Mouse (Mus musculus) thymus, adult 2 months (tissue): ENCODE data around the gene Mad1l1. TPM values are rescaled to one million over a fixed set of nuclear protein-coding genes. Genes with fewer than 3 reads are reported as not detected.
A peak's percentile ranks its signal among the peaks of the same experiment; 100 is the strongest.

Experiments
- DNase-seq: peaks from one replicate; pipeline ENCODE4 v3.0.0; 2021
- H3K27ac ChIP-seq: fragments of 200-500 bp; 2 replicates; pipeline ENCODE4 v1.5.1; 2012; ENCODE audit warnings: low read length, control low read depth; ENCODE audit not compliant: control insufficient read depth, insufficient read depth
- H3K27me3 ChIP-seq: fragments of 200-500 bp; 2 replicates; pipeline ENCODE4 v1.6.1; 2012; ENCODE audit warnings: mild to moderate bottlenecking, low read length, moderate library complexity, mixed read lengths; ENCODE audit not compliant: control insufficient read depth, insufficient read depth
- H3K36me3 ChIP-seq: fragments of 200-500 bp; 2 replicates; pipeline ENCODE4 v1.6.1; 2012; ENCODE audit warnings: mild to moderate bottlenecking, low read length, moderate library complexity; ENCODE audit not compliant: control insufficient read depth, insufficient read depth
- H3K4me1 ChIP-seq: fragments of 200-500 bp; replicated peaks from 2 replicates; pipeline ENCODE4 v1.6.1; 2012; ENCODE audit warnings: low read length; ENCODE audit not compliant: control insufficient read depth, insufficient read depth
- H3K4me3 ChIP-seq: fragments of 200-500 bp; 2 replicates; pipeline ENCODE4 v1.5.1; 2012; ENCODE audit warnings: mild to moderate bottlenecking, low read length, control low read depth, moderate library complexity; ENCODE audit not compliant: control insufficient read depth, insufficient read depth
- CTCF ChIP-seq: fragments of 200-500 bp; IDR thresholded peaks from 2 replicates; pipeline ENCODE4 v1.5.1; 2012; ENCODE audit warnings: mild to moderate bottlenecking, control low read depth, low read length, moderate library complexity, borderline replicate concordance; ENCODE audit not compliant: control insufficient read depth, poor library complexity, insufficient read depth; ENCODE audit errors: extremely low read depth
- POLR2A ChIP-seq: fragments of 200-500 bp; IDR thresholded peaks from 2 replicates; pipeline ENCODE4 v1.6.1; 2012; ENCODE audit warnings: mild to moderate bottlenecking, low read length, control low read depth, moderate library complexity; ENCODE audit not compliant: control insufficient read depth, poor library complexity, insufficient read depth; ENCODE audit errors: extremely low read depth
- WGBS: fragments of 180-500 bp; shearing (Covaris S2); methylation state at CpG from one replicate; pipeline ENCODE4 v1.1.7; 2018; 5-methylcytosine and 5-hydroxymethylcytosine counted together
- polyA plus RNA-seq: library from polyadenylated mRNA; depleted of rRNA; stranded (reverse); fragments of >200 nt; gene quantifications from 2 replicates; pipeline ENCODE4 v1.2.3, GENCODE M21; 2012

Mad1l1 gene
- polyA plus RNA-seq, 1 experiment, result 252 TPM

- WGBS, result 8% methylated on average over 4 of the region's 4 CpGs
- H3K4me1 ChIP-seq, result peaks cover 82% of the 10 kb centered on the region
- no peaks in the 10 kb centered on the region for H3K27me3 ChIP-seq
- H3K4me3 ChIP-seq, result no peak overlapping the region
- no peak for TF ChIP-seq CTCF
- no peak for TF ChIP-seq POLR2A
- H3K27ac ChIP-seq, result peak overlapping the region; percentile 99
- peak; percentile 84 for DNase-seq
- no peaks in the 10 kb centered on the region for H3K36me3 ChIP-seq
These were observed 105.8 kb downstream of the Mad1l1 start for GRCm38 (mm10) chr5:140215471-140216087.

- Histone ChIP-seq H3K27ac (peak overlapping the region; percentile 95), H3K4me1 (peaks cover 74% of the 10 kb centered on the region), H3K36me3 (no peaks in the 10 kb centered on the region), H3K4me3 (no peak overlapping the region), H3K27me3 (no peaks in the 10 kb centered on the region)
- no peak for DNase-seq
- TF ChIP-seq POLR2A, result no peak
- no peak for TF ChIP-seq CTCF
- WGBS, result 95% methylated on average over 4 of the region's 4 CpGs
These were observed 108.4 kb downstream of the Mad1l1 start for GRCm38 (mm10) chr5:140213001-140213400.

GRCm38 (mm10) chr5:140210417-140211184 is 110.8 kb downstream of the Mad1l1 start:
- peaks cover 70% of the 10 kb centered on the region for H3K4me1 ChIP-seq
- no peaks in the 10 kb centered on the region for H3K27me3 ChIP-seq
- peak; percentile 56 for DNase-seq
- no peaks in the 10 kb centered on the region for H3K36me3 ChIP-seq
- no peak overlapping the region for H3K4me3 ChIP-seq
- WGBS, result 8% methylated on average over 6 of the region's 6 CpGs
- no peak for TF ChIP-seq POLR2A
- no peak for TF ChIP-seq CTCF
- peak overlapping the region; percentile 95 for H3K27ac ChIP-seq

GRCm38 (mm10) chr5:140208743-140209409 is 112.5 kb downstream of the Mad1l1 start:
- TF ChIP-seq CTCF, result peak; percentile 58; the same call in 1 of the 2 replicates
- peak; percentile 84; the same call in 1 of the 2 replicates for TF ChIP-seq POLR2A
- Histone ChIP-seq H3K4me1 (peaks cover 73% of the 10 kb centered on the region), H3K4me3 (peak overlapping the region; percentile 16), H3K36me3 (no peaks in the 10 kb centered on the region), H3K27ac (peak overlapping the region; percentile 95), H3K27me3 (no peaks in the 10 kb centered on the region)
- DNase-seq, result peak; percentile 88
- WGBS, result 8% methylated on average over 19 of the region's 19 CpGs

GRCm38 (mm10) chr5:140206726-140207703 is 114.3 kb downstream of the Mad1l1 start:
- H3K4me3 ChIP-seq, result no peak overlapping the region
- H3K36me3 ChIP-seq, result no peaks in the 10 kb centered on the region
- 94% methylated on average over 19 of the region's 19 CpGs for WGBS
- H3K27me3 ChIP-seq, result no peaks in the 10 kb centered on the region
- peak overlapping the region; percentile 95 for H3K27ac ChIP-seq
- no peak for TF ChIP-seq POLR2A
- TF ChIP-seq CTCF, result no peak
- DNase-seq, result no peak
- peaks cover 68% of the 10 kb centered on the region for H3K4me1 ChIP-seq
